Mouse (Mus musculus) forebrain, postnatal 0 days (tissue): Measurements from ENCODE around the gene Zfp385b. TPM values are rescaled to one million over a fixed set of nuclear protein-coding genes. Genes with fewer than 3 reads are reported as not detected.
A peak's percentile ranks its signal among the peaks of the same experiment; 100 is the strongest.

ENCODE experiments used
- ATAC-seq: fragments of 200-750 bp; cut with Nextera tagmentation; 2 replicates; pipeline ENCODE4 v1.8.0; 2017; ENCODE audit warnings: mild to moderate bottlenecking, moderate library complexity
- DNase-seq: peaks from one replicate; pipeline ENCODE4 v3.0.0-alpha.2; 2015
- H3K27ac ChIP-seq: fragments of 300-500 bp; sonication (generic); 2 replicates; pipeline ENCODE4 v1.5.1; 2014; ENCODE audit warnings: low read depth, mild to moderate bottlenecking, antibody characterized with exemption, low read length, moderate library complexity, mixed read lengths
- H3K27me3 ChIP-seq: fragments of 300-500 bp; sonication (generic); 2 replicates; pipeline ENCODE4 v1.6.1; 2014; ENCODE audit warnings: mild to moderate bottlenecking, low read length, mixed read lengths; ENCODE audit not compliant: insufficient read depth
- H3K36me3 ChIP-seq: fragments of 300-500 bp; sonication (generic); 2 replicates; pipeline ENCODE4 v1.6.1; 2014; ENCODE audit warnings: mild to moderate bottlenecking, moderate library complexity; ENCODE audit not compliant: insufficient read depth
- H3K4me1 ChIP-seq: fragments of 300-500 bp; sonication (generic); 2 replicates; pipeline ENCODE4 v1.6.1; 2014; ENCODE audit warnings: antibody characterized with exemption; ENCODE audit not compliant: insufficient read depth
- H3K4me2 ChIP-seq: fragments of 300-500 bp; sonication (generic); 2 replicates; pipeline ENCODE4 v1.6.1; 2014; ENCODE audit warnings: low read depth, mild to moderate bottlenecking, moderate library complexity
- H3K4me3 ChIP-seq: fragments of 300-500 bp; sonication (generic); 2 replicates; pipeline ENCODE4 v1.5.1; 2014; ENCODE audit warnings: low read depth, low read length, mixed read lengths
- H3K9ac ChIP-seq: fragments of 300-500 bp; sonication (generic); 2 replicates; pipeline ENCODE4 v1.6.1; 2014; ENCODE audit warnings: mild to moderate bottlenecking
- H3K9me3 ChIP-seq: fragments of 300-500 bp; sonication (generic); 2 replicates; pipeline ENCODE4 v1.6.1; 2016; ENCODE audit warnings: low read length
- CTCF ChIP-seq: sonication (generic); IDR thresholded peaks from 2 replicates; pipeline ENCODE4 v1.5.1; 2016; ENCODE audit warnings: antibody characterized with exemption, control low read depth, low read depth
- WGBS: fragments of 180-500 bp; shearing (Covaris S2); extraction: QIAGEN DNeasy Blood & Tissue Kit; methylation state at CpG from one replicate; pipeline ENCODE4 v1.1.7; 2014; 5-methylcytosine and 5-hydroxymethylcytosine counted together
- polyA plus RNA-seq: library from polyadenylated mRNA; unstranded; fragments of >200 nt; fragmentation: Nextera tagmentation; extraction: Ambion mirVana; gene quantifications from 2 replicates; pipeline ENCODE4 v1.2.1, GENCODE M21; 2015
- total RNA-seq: library from RNA; depleted of rRNA; stranded (reverse); fragments of >200 nt; gene quantifications from 2 replicates; pipeline ENCODE4 v1.2.3, GENCODE M21; 2014

Zfp385b gene
- total and polyA plus RNA-seq, 2 experiments from 2014 or later, result 10.0 to 20.4 TPM

GRCm38 (mm10) chr2:77576571-77576970, 242.9 kb downstream of the Zfp385b start:
- 90% methylated on average over 1 of the region's 1 CpGs for WGBS
- no peak for DNase-seq
- no peaks in the 10 kb centered on the region for H3K9me3 ChIP-seq
- no peaks in the 10 kb centered on the region for H3K4me1 ChIP-seq
- no peak overlapping the region for H3K9ac ChIP-seq
- H3K27me3 ChIP-seq, result no peaks in the 10 kb centered on the region
- H3K4me2 ChIP-seq, result no peak overlapping the region
- no peak overlapping the region for H3K4me3 ChIP-seq
- no peak overlapping the region for H3K27ac ChIP-seq
- no peak for ATAC-seq
- H3K36me3 ChIP-seq, result no peaks in the 10 kb centered on the region
- no peak for TF ChIP-seq CTCF

- no peaks in the 10 kb centered on the region for H3K9me3 ChIP-seq
- no peak for TF ChIP-seq CTCF
- no peak for ATAC-seq
- H3K27me3 ChIP-seq, result no peaks in the 10 kb centered on the region
- WGBS, result 79% methylated on average over 15 of the region's 15 CpGs
- no peak overlapping the region for H3K4me3 ChIP-seq
- no peaks in the 10 kb centered on the region for H3K36me3 ChIP-seq
- no peak overlapping the region for H3K4me2 ChIP-seq
- H3K27ac ChIP-seq, result no peak overlapping the region
- H3K9ac ChIP-seq, result no peak overlapping the region
- DNase-seq, result no peak
- no peaks in the 10 kb centered on the region for H3K4me1 ChIP-seq
These were observed 251.7 kb downstream of the Zfp385b start for GRCm38 (mm10) chr2:77567528-77568435.

DNA sequence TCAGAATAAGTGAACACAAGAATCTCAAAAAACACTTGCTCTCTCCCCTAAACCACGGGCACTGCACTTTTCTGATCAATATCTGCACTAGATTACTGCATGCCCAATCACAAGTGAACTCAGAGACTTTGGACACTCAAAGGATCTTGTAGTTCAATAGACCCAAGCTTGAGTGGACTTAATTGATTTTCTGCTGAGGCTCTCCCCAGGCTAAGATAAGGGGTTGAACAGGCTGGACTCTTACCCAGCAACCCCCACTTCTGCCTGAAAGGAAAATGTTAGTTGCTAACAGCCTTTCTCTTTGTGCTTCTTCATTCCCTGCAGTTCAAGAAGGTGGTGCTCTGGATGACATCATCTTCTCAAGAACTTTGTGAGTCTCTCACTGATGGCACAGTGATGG, 255.7 kb downstream of the Zfp385b start:
- Histone ChIP-seq H3K4me2 (no peak overlapping the region), H3K9ac (no peak overlapping the region), H3K27me3 (no peaks in the 10 kb centered on the region), H3K9me3 (no peaks in the 10 kb centered on the region), H3K27ac (no peak overlapping the region), H3K4me3 (no peak overlapping the region), H3K4me1 (no peaks in the 10 kb centered on the region), H3K36me3 (no peaks in the 10 kb centered on the region)
- ATAC-seq (no peak), DNase-seq (no peak)
- 53% methylated on average over 1 of the region's 1 CpGs for WGBS
- TF ChIP-seq CTCF, result no peak

DNA sequence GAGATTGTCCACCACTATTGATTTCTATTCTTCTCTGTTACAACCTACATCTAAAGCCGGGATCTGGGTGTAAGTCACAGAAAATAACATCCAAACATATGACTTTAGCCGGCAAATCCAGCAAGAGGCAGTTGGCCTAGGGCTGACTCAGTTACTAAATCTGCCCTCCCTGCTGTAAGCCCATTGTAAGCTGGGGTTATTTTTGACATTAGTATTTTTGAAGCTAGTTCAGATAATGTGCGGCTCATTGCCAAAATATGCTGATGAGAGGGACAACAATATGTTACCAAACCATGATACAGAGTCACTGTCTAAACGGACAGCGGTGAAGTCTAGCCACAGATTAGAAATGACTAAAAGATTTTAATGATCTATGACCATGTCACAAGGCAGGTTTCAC, 257.5 kb downstream of the Zfp385b start:
- ATAC-seq, result no peak
- no peak overlapping the region for H3K9ac ChIP-seq
- H3K4me2 ChIP-seq, result no peak overlapping the region
- no peak for DNase-seq
- no peaks in the 10 kb centered on the region for H3K4me1 ChIP-seq
- WGBS, result 75% methylated on average over 5 of the region's 5 CpGs
- H3K27ac ChIP-seq, result no peak overlapping the region
- no peaks in the 10 kb centered on the region for H3K36me3 ChIP-seq
- H3K4me3 ChIP-seq, result no peak overlapping the region
- H3K27me3 ChIP-seq, result no peaks in the 10 kb centered on the region
- TF ChIP-seq CTCF, result no peak
- H3K9me3 ChIP-seq, result no peaks in the 10 kb centered on the region

GRCm38 (mm10) chr2:77556938-77557337, 262.5 kb downstream of the Zfp385b start:
- Histone ChIP-seq H3K27ac (no peak overlapping the region), H3K4me2 (no peak overlapping the region), H3K9me3 (no peaks in the 10 kb centered on the region), H3K9ac (no peak overlapping the region), H3K27me3 (no peaks in the 10 kb centered on the region), H3K4me3 (no peak overlapping the region), H3K4me1 (no peaks in the 10 kb centered on the region), H3K36me3 (no peaks in the 10 kb centered on the region)
- peak; percentile 10 for DNase-seq
- WGBS, result 69% methylated on average over 4 of the region's 4 CpGs
- TF ChIP-seq CTCF, result no peak
- peak; percentile 25; the same call in 1 of the 2 replicates for ATAC-seq

DNA sequence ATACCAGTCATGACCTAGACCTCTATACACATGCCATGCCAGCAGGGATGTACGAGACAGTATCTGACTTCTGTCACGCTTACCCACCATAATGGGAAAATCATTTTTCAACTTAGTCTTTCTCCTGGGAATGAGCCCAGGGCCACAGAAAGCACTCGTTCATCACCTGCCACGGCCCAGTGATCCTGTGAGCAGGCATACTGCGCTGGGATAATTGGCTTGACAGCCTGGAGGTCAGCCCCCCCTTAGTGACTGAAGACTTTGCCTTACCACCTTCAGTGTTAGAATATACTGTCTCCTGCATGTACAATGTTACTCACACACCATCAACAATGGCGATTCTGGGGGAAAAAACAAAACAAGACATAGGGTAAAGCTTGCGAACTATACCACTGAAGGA, 263.5 kb downstream of the Zfp385b start:
- no peak overlapping the region for H3K27ac ChIP-seq
- no peaks in the 10 kb centered on the region for H3K27me3 ChIP-seq
- no peaks in the 10 kb centered on the region for H3K36me3 ChIP-seq
- 83% methylated on average over 7 of the region's 7 CpGs for WGBS
- no peaks in the 10 kb centered on the region for H3K9me3 ChIP-seq
- no peak for DNase-seq
- H3K4me1 ChIP-seq, result no peaks in the 10 kb centered on the region
- TF ChIP-seq CTCF, result no peak
- no peak for ATAC-seq
- no peak overlapping the region for H3K4me3 ChIP-seq
- no peak overlapping the region for H3K9ac ChIP-seq
- H3K4me2 ChIP-seq, result no peak overlapping the region

GRCm38 (mm10) chr2:77552675-77553074, 266.8 kb downstream of the Zfp385b start:
- no peak for TF ChIP-seq CTCF
- Histone ChIP-seq H3K4me2 (no peak overlapping the region), H3K27ac (no peak overlapping the region), H3K4me1 (no peaks in the 10 kb centered on the region), H3K9me3 (no peaks in the 10 kb centered on the region), H3K27me3 (no peaks in the 10 kb centered on the region), H3K36me3 (no peaks in the 10 kb centered on the region), H3K4me3 (no peak overlapping the region), H3K9ac (no peak overlapping the region)
- DNase-seq (no peak), ATAC-seq (no peak)
- WGBS, result 43% methylated on average over 8 of the region's 8 CpGs
